Mouse (Mus musculus) embryo, embryonic 10 days (tissue): ENCODE measurements around the gene Plp2.
A peak's percentile ranks its signal among the peaks of the same experiment; 100 is the strongest.

ENCODE experiments used
- DNase-seq: peaks from one replicate; pipeline ENCODE4 v3.0.0-alpha.2; 2015; ENCODE audit warnings: low spot score

Gene Plp2

GRCm38 (mm10) chrX:7662936-7663335 lies 8.3 kb downstream of the Plp2 start:
- DNase-seq, result no peak

- DNase-seq, result no peak
Observed at GRCm38 (mm10) chrX:7661086-7661485, 10.1 kb downstream of the Plp2 start.

- DNase-seq, result no peak
Observed at GRCm38 (mm10) chrX:7658785-7659589, 12.2 kb downstream of the Plp2 start.

- DNase-seq, result peak; percentile 72
Observed at GRCm38 (mm10) chrX:7658031-7658784, 13.0 kb downstream of the Plp2 start.

- DNase-seq, result peak; percentile 30
Observed at GRCm38 (mm10) chrX:7657221-7657639, 14.0 kb downstream of the Plp2 start, which contains the start of gene Prickle3. Gene Prickle3, plus strand, starts transcription at chrX:7657260.

- DNase-seq, result peak; percentile 90
Observed at GRCm38 (mm10) chrX:7648671-7649304, 22.4 kb downstream of the Plp2 start.

GRCm38 (mm10) chrX:7645349-7645748 lies 25.8 kb downstream of the Plp2 start:
- peak; percentile 68 for DNase-seq

GRCm38 (mm10) chrX:7640785-7641184 lies 30.4 kb downstream of the Plp2 start:
- DNase-seq, result no peak

- no peak for DNase-seq
Observed at GRCm38 (mm10) chrX:7639536-7640325, 31.5 kb downstream of the Plp2 start.

GRCm38 (mm10) chrX:7638401-7639091 lies 32.6 kb downstream of the Plp2 start, which contains the start of gene Syp:
Gene Syp, plus strand, starts transcription at chrX:7638471.
- peak; percentile 87 for DNase-seq

GRCm38 (mm10) chrX:7635101-7635500 lies 36.1 kb downstream of the Plp2 start:
- no peak for DNase-seq

- DNase-seq, result no peak
Observed at GRCm38 (mm10) chrX:7632560-7632959, 38.6 kb downstream of the Plp2 start.
